Mouse (Mus musculus) CH12.LX (cell line): ENCODE results near the gene Pgpep1l. TPM values are rescaled to one million over a fixed set of nuclear protein-coding genes. Genes with fewer than 3 reads are reported as not detected.
"Not testable (repeated sequence)": the region's sequence is repeated elsewhere in the genome, so short reads cannot be mapped to it uniquely, and the experiment has no call there.

ENCODE experiments used
- DNase-seq: peaks from one replicate; pipeline ENCODE4 v3.0.0-alpha.2; 2013; ENCODE audit errors: extremely low read depth
- H3K27ac ChIP-seq: 2 replicates; pipeline ENCODE4 v1.5.1; 2012; ENCODE audit warnings: low read depth, mild to moderate bottlenecking, control low read depth, moderate library complexity; ENCODE audit not compliant: insufficient read depth
- H3K27me3 ChIP-seq: replicated peaks from 2 replicates; pipeline ENCODE3; 2012; ENCODE audit warnings: inconsistent platforms
- H3K36me3 ChIP-seq, 2 experiments: replicated peaks in 1 of 2; 2 replicates each; pipeline versions ENCODE3 to v1.6.1; 2012; ENCODE audit warnings: inconsistent platforms in 1 of 2, low read length in 1 of 2, mild to moderate bottlenecking in 1 of 2, mixed read lengths in 1 of 2, moderate library complexity in 1 of 2; ENCODE audit not compliant: control insufficient read depth in 1 of 2, insufficient read depth in 1 of 2
- H3K4me1 ChIP-seq, 2 experiments: 2 replicates each; pipeline ENCODE4 v1.6.1; 2012; ENCODE audit warnings: inconsistent platforms in 1 of 2, moderate library complexity in 1 of 2; ENCODE audit not compliant: insufficient read depth in 2 of 2, control insufficient read depth in 1 of 2
- H3K4me2 ChIP-seq: 2 replicates; pipeline ENCODE4 v1.6.1; 2012; ENCODE audit warnings: low read depth, mild to moderate bottlenecking, control low read depth; ENCODE audit not compliant: poor library complexity, insufficient read depth, severe bottlenecking
- H3K4me3 ChIP-seq, 3 experiments: fragments of 150-350 bp in 1 of 3; sonication (generic) in 1 of 3; replicated peaks in 1 of 3; 2 replicates each; pipeline versions ENCODE3 to v1.5.1; 2011 to 2012; ENCODE audit warnings: low read depth in 2 of 3, low read length in 2 of 3, mild to moderate bottlenecking in 2 of 3, moderate library complexity in 2 of 3, control low read depth in 1 of 3, improper control_type of control experiment in 1 of 3, inconsistent platforms in 1 of 3, mixed read lengths in 1 of 3; ENCODE audit not compliant: poor library complexity in 1 of 3
- H3K79me2 ChIP-seq: replicated peaks from 2 replicates; pipeline ENCODE4 v1.6.1; 2012; ENCODE audit warnings: mild to moderate bottlenecking, moderate library complexity; ENCODE audit not compliant: control insufficient read depth, poor library complexity, insufficient read depth, severe bottlenecking; ENCODE audit errors: extremely low read depth
- H3K9ac ChIP-seq: 2 replicates; pipeline ENCODE4 v1.6.1; 2012; ENCODE audit warnings: low read depth, mild to moderate bottlenecking, control low read depth, moderate library complexity; ENCODE audit not compliant: insufficient read depth
- H3K9me3 ChIP-seq: replicated peaks from 2 replicates; pipeline ENCODE3; 2012; ENCODE audit warnings: low read length, inconsistent platforms, mixed read lengths
- BHLHE40 ChIP-seq: IDR thresholded peaks from 2 replicates; pipeline ENCODE4 v1.6.1; 2011; ENCODE audit warnings: mild to moderate bottlenecking, low read depth, low read length, improper control_type of control experiment
- CHD2 ChIP-seq: IDR thresholded peaks from 2 replicates; pipeline ENCODE4 v1.6.1; 2011; ENCODE audit warnings: low read length, improper control_type of control experiment
- ELF1 ChIP-seq: IDR thresholded peaks from 2 replicates; pipeline ENCODE4 v1.6.1; 2014; ENCODE audit warnings: low read depth, mild to moderate bottlenecking, inconsistent platforms, low read length, improper control_type of control experiment
- ETS1 ChIP-seq: conservative IDR thresholded peaks from 2 replicates; pipeline ENCODE4 v1.6.1; 2012; ENCODE audit warnings: low read depth, mild to moderate bottlenecking, inconsistent platforms, low read length, improper control_type of control experiment, moderate library complexity
- JUND ChIP-seq: conservative IDR thresholded peaks from 2 replicates; pipeline ENCODE4 v1.6.1; 2011; ENCODE audit warnings: low read depth, low read length, improper control_type of control experiment
- MAFK ChIP-seq: IDR thresholded peaks from 2 replicates; pipeline ENCODE4 v1.6.1; 2011; ENCODE audit warnings: low read length, improper control_type of control experiment; ENCODE audit not compliant: insufficient replicate concordance
- MEF2A ChIP-seq: IDR thresholded peaks from 2 replicates; pipeline ENCODE4 v1.6.1; 2014; ENCODE audit warnings: low read depth, mild to moderate bottlenecking, inconsistent platforms, low read length, improper control_type of control experiment, borderline replicate concordance
- NELFE ChIP-seq: IDR thresholded peaks from 2 replicates; pipeline ENCODE4 v1.6.1; 2011; ENCODE audit warnings: low read depth, low read length, improper control_type of control experiment
- NRF1 ChIP-seq: IDR thresholded peaks from 2 replicates; pipeline ENCODE4 v1.6.1; 2014; ENCODE audit warnings: low read depth, mild to moderate bottlenecking, inconsistent platforms, low read length, improper control_type of control experiment, moderate library complexity
- RCOR1 ChIP-seq: conservative IDR thresholded peaks from 2 replicates; pipeline ENCODE4 v1.6.1; 2012; ENCODE audit warnings: low read depth, mild to moderate bottlenecking, inconsistent platforms, low read length, improper control_type of control experiment
- SMC3 ChIP-seq: IDR thresholded peaks from 2 replicates; pipeline ENCODE4 v1.6.1; 2011; ENCODE audit warnings: low read depth, low read length, improper control_type of control experiment
- TCF12 ChIP-seq: IDR thresholded peaks from 2 replicates; pipeline ENCODE4 v1.6.1; 2014; ENCODE audit warnings: low read depth, mild to moderate bottlenecking, inconsistent platforms, low read length, improper control_type of control experiment
- ZC3H11A ChIP-seq: IDR thresholded peaks from 2 replicates; pipeline ENCODE4 v1.6.1; 2012; ENCODE audit warnings: low read depth, mild to moderate bottlenecking, inconsistent platforms, low read length, improper control_type of control experiment
- ZMIZ1 ChIP-seq: IDR thresholded peaks from 2 replicates; pipeline ENCODE4 v1.6.1; 2012; ENCODE audit warnings: low read depth, mild to moderate bottlenecking, inconsistent platforms, low read length, improper control_type of control experiment
- dilution Hi-C: fragments of 300-500 bp; cut with MboI; formaldehyde crosslinking; loops from 2 replicates; pipeline ENCODE4 v1.14.3; 2020; ENCODE audit warnings: low sequenced_read_pairs; ENCODE audit not compliant: extremely low pct_unique_long_range_greater_than_20kb, extremely low pct_ligation_motif_present
- in situ Hi-C: fragments of 300-500 bp; cut with MboI; formaldehyde crosslinking; loops from 3 replicates; pipeline ENCODE4 v1.14.3; 2019; ENCODE audit warnings: low sequenced_read_pairs, low pct_ligation_motif_present, low pct_unique_long_range_greater_than_20kb, mixed read lengths
- polyA plus RNA-seq: library from polyadenylated mRNA; unstranded; fragments of >175 nt; gene quantifications from 2 replicates; pipeline ENCODE4 v1.2.1, GENCODE M21; 2012; ENCODE audit warnings: low read depth; ENCODE audit not compliant: insufficient read length
- total RNA-seq, 2 experiments: library from RNA; depleted of rRNA; stranded (reverse); fragments of 300-350 nt in 1 of 2; fragments of >200 nt in 1 of 2; gene quantifications; 2 replicates each; pipeline ENCODE4 v1.2.3; 2012 to 2014

Gene Pgpep1l
- total and polyA plus RNA-seq, 3 experiments, result not detected

- Histone ChIP-seq H3K27ac (peak overlapping the region; percentile 92), H3K4me1 (peaks cover 26 to 81% of the 10 kb centered on the region in 2 experiments)
Observed at GRCm38 (mm10) chr7:68289081-68289480, 25.0 kb upstream of the Pgpep1l start.

GRCm38 (mm10) chr7:68288000-68288399 lies 24.0 kb upstream of the Pgpep1l start:
- H3K79me2 ChIP-seq, result peaks cover 64% of the 10 kb centered on the region
- H3K4me2 ChIP-seq, result peak overlapping the region; percentile 92
- H3K4me3 ChIP-seq, in situ Hi-C loops, dilution Hi-C loops, H3K9me3 ChIP-seq, H3K27me3 ChIP-seq: not testable (repeated sequence)
- DNase-seq, result peak; percentile 58
- peak; percentile 75 for TF ChIP-seq TCF12
- TF ChIP-seq MEF2A, result 0 out of 2 replicates have a peak, but pooled peaks have one; percentile 11
- 0 out of 2 replicates have a peak, but pooled peaks have one; percentile 20 for TF ChIP-seq NRF1
- TF ChIP-seq ETS1, result peak; percentile 6; the same call in 1 of the 2 replicates
- TF ChIP-seq ELF1, result peak; percentile 38; the same call in 1 of the 2 replicates
- TF ChIP-seq BHLHE40, result 0 out of 2 replicates have a peak, but pooled peaks have one; percentile 37
- peak overlapping the region; percentile 92 for H3K27ac ChIP-seq
- peak overlapping the region; percentile 77 for H3K9ac ChIP-seq
- peaks cover 17 to 49% of the 10 kb centered on the region in 2 experiments for H3K36me3 ChIP-seq
- H3K4me1 ChIP-seq, result peaks cover 30 to 82% of the 10 kb centered on the region in 2 experiments

More at GRCm38 (mm10) chr7:68289081-68289480, 25.0 kb upstream of the Pgpep1l start:
- H3K79me2 ChIP-seq, result peaks cover 58% of the 10 kb centered on the region
- dilution Hi-C loops (no loop called here), in situ Hi-C loops (no loop called here)
- peak overlapping the region in 1 of 3 experiments; percentile 16 for H3K4me3 ChIP-seq
- no peaks in the 10 kb centered on the region for H3K27me3 ChIP-seq
- peaks cover 1% of the 10 kb centered on the region for H3K9me3 ChIP-seq
- no peak for DNase-seq
- no peak overlapping the region for H3K9ac ChIP-seq
- TF ChIP-seq ZC3H11A, result no peak
- no peak for TF ChIP-seq CHD2
- no peak for TF ChIP-seq RCOR1
- no peak for TF ChIP-seq ETS1
- no peak for TF ChIP-seq NELFE
- no peak for TF ChIP-seq JUND
- TF ChIP-seq MAFK, result no peak
- TF ChIP-seq SMC3, result no peak
- TF ChIP-seq BHLHE40, result no peak
- TF ChIP-seq ZMIZ1, result no peak
- H3K4me2 ChIP-seq, result peak overlapping the region; percentile 8; the same call in 1 of the 2 replicates
- peaks cover 20 to 47% of the 10 kb centered on the region in 2 experiments for H3K36me3 ChIP-seq
